Mouse (Mus musculus): ENCODE results near the gene Klf13.

The Klf13 gene

GRCm38 (mm10) chr7:63949176-63949575 lies 10.5 kb upstream of the Klf13 start:
- DNase-seq (ENCODE audit: low read depth): no peak

DNA sequence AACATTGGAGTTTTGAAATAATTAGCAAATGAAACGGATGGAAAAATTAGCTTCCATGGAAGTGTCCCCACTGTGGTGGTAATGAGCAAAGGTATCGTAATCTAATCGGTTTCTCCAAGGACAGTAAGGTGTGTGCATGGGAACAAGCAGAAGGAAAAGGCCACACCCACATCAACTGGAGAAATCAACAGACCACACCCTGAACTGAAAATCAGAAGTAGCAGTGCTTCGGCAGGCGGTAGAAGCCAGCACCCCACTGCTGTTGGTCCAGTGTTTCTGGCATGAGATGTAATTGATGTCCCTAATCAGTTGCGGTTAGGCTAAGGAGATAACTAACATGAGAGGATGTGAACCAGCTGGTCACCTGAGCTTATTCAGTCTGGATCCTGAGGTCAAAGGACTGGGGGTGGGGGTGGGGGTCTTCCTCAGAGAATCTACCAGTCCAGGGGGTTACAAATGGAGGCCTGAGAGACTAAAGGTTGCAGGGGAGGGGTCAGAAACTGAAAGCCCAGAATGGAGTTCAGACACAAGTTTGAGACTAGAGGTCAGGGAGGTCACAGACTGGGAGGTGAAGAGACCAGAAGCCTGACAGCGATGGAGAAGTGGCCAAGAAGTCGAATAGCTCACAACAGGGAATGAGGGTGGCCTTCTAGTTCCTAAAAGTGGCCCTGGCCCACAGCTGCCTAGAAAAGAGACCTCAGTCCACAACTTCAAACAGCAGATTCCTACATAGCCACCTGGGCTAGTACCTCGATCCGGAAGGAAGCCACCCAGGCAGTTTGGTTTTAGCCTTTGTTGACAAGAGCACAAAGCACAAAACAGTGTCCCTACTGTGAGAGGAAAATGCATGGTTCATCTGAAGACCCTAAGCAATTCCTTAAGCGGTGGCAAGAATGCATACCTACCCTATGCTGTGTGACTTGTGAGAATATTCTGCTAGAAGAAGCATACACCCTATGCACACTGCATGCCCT lies 9.1 kb upstream of the Klf13 start:
- DNase-seq (ENCODE audit: low read depth): no peak

DNA sequence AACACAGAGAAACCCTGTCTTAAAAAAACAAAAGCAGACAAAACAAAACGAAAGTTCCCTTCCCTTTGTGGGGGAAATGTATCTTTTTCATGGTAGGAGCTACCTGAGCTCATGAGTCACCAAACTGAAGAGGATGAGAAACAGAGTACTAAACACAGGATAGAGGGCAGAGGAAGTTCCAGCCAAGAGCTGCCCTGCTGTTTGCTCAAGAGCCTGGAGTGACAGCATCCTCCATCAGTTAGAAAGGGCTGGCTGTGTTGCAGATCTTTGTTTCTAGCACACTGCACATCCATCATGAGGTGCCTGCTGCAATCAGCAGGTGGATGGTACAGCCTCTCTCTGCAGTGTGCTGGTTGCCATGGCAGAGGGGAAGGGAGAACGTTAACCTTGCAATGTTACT lies 5.2 kb upstream of the Klf13 start:
- peak; percentile 71 for DNase-seq (ENCODE audit: low read depth)

DNA sequence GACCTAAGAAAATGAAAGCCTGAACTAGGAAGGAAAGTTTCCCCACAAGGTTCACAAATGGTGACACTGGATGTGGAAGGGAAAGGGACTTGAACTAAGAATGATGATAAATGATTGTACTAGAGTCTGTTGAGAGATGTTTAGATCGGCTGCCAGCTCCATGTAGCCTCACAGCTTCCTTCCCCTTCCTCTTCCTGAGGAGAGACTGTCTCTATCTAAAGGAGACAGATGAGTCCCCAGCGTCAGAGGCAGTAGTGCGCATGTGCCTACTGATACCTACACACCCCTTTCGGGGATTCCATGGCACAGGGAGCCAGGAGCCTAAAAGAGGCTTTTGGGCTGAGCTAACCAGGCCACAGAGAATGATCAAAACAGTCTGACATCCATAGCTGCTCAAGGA lies 2.8 kb upstream of the Klf13 start:
- DNase-seq (ENCODE audit: low read depth): peak; percentile 41

- DNase-seq (ENCODE audit: low read depth): peak; percentile 36
Measured at GRCm38 (mm10) chr7:63941050-63941449, 2.3 kb upstream of the Klf13 start.

GRCm38 (mm10) chr7:63940321-63940720 lies 1.6 kb upstream of the Klf13 start:
- peak; percentile 36 for DNase-seq (ENCODE audit: low read depth)

DNA sequence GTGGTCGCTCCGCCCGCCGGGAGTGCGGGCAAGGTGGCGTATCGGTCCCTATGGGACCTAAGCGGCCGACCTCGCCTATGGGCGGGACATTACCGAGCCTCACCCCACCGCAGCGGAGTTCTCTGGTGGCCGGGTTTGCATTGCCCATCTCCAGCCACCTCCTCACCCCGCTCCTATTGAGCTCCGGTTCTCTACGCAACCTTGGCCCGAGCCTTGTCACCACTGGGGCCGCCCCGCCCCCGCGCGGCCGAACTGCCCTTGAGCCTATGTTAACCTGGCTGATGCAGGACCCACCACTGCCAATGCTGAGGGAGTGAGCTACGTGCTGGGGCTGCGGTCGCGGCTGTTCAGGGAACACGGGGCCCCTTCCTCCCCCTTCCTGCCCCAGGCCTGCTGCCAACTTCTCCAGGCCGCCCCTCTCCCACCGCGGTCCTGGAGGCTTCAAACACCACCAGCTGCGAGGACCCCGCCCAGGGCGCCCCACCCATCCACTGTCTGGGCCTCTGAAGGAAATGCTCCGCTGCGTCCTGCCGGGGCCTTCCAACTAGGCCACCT lies 759 bp upstream of the Klf13 start:
- peak; percentile 89 for DNase-seq (ENCODE audit: low read depth)

DNA sequence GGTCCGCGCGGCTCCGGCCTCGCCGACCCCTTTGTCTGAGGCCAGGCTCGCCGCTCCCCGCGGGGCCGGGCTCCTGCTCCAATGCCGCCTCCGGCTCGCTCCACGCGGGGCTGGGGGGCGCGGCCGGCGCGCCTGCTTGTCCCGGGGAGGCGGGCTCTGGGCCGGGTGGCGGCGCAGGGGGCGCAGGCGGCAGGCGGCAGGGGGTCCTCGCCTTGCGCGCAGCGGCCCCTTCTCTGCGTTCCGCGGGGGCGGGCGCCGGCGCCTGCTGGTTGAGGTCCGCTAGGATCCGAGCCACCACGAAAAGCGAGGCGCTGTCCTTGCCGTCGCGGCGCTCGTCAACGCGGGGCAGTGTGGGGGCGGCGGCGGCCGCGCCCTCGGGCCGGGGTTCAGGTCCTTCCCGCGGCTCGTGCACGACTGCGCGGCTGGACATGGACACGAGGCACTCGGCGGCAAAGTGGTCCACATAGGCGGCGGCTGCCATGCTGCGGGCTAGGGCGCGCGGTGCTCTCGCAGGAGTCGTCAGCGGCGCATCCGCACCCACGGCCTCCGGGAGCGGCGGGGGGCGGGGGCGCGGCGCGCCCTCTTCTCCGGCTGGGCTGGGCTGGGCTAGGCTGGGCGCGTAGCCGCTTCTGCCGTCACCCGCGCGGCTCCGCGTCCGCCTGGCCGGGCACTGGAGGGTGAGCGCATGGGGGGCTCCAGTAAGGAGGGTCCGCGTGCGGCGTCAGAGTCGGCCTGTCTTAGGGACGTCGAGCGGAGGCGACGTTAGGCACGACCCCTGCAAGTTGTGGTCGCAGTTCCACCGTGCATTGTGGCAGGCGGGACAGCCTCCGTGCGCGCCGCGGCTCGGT lies 425 bp downstream of the Klf13 start:
- DNase-seq (ENCODE audit: low read depth): no peak

- DNase-seq (ENCODE audit: low read depth): peak; percentile 94
Measured at GRCm38 (mm10) chr7:63937236-63938065, 1.3 kb downstream of the Klf13 start.

GRCm38 (mm10) chr7:63936986-63937235 lies 1.8 kb downstream of the Klf13 start:
- no peak for DNase-seq (ENCODE audit: low read depth)

- DNase-seq (ENCODE audit: low read depth): peak; percentile 79
Measured at GRCm38 (mm10) chr7:63936188-63936985, 2.3 kb downstream of the Klf13 start.

- DNase-seq (ENCODE audit: low read depth): no peak
Measured at GRCm38 (mm10) chr7:63935809-63936187, 2.9 kb downstream of the Klf13 start.

DNA sequence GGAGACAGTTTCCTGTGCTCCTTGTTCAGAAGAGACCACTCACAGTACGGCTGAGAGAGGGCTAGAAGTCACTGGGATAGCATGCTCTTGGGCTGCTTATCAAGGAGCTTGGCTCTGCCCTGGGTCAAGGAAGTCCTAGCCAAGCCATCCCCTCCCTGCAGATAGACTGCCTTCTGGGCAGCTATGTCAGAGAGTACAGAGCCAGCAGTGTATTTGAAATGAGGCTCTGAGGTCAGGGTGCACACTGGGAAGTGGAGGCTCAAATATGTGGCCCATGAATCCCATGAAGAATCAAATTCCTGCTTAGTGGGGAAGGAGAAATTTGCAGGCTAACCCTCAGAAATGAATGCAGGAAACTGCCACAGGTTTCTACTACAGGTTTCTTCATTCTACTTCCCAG lies 4.2 kb downstream of the Klf13 start:
- DNase-seq (ENCODE audit: low read depth): peak; percentile 45

GRCm38 (mm10) chr7:63933905-63934304 lies 4.8 kb downstream of the Klf13 start:
- DNase-seq (ENCODE audit: low read depth): peak; percentile 42

DNA sequence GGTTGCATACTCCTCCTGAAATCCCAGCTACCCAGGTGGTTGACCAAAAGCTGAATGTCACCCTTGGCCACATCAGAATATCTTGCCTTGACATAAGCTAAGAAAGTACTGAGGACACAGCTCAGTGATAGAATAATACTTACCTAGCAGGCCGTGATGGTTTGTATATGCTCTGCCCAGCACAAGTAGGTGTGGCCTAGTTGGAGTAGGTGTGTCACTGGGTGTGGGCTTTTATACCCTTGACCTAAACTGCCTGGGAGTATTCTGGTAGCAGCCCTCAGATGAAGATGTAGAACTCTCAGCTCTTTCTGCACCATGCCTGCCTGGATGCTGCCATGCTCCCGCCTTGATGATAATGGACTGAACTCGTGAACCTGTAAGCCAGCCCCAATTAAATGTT lies 6.3 kb downstream of the Klf13 start:
- DNase-seq (ENCODE audit: low read depth): peak; percentile 38

GRCm38 (mm10) chr7:63930766-63931165 lies 7.9 kb downstream of the Klf13 start:
- no peak for DNase-seq (ENCODE audit: low read depth)

DNA sequence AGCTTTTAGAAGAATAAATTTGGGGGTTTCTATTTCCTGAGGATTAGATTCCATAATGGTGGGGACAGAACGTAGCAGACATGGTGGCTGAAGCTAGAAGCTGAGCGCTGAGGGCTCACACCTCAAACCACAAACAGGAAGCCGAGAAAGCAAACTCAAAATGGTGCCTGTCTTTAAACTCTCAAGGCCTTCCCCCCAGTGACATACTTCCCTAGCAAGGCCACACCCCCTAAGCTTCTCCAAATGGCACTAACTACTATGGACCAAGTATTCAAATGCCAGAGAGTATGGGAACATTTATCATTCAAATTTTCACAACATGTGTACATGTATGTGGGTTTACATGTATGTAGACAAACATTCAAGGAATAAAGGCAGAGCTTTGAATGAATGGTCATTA lies 8.6 kb downstream of the Klf13 start:
- peak; percentile 83 for DNase-seq (ENCODE audit: low read depth)

DNA sequence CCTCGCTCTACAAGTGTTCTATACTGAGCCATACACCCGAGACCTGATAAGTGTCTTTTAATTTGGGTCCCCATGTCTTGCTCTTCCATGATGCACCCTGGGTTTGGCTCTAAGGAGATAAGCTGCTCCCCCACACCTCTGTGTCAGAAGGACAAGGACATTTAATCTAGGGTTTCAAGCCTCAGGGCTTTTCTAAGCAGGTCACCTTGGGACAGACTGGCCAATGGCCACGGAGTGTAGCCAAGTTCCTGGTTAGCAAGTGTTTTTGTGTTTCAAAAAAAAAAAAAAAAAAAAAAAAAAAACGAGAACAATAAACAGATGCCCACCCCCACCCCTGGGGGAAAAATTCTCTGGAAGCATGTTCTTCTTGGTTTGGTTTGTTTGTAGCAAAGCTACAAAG lies 9.6 kb downstream of the Klf13 start:
- DNase-seq (ENCODE audit: low read depth): no peak

DNA sequence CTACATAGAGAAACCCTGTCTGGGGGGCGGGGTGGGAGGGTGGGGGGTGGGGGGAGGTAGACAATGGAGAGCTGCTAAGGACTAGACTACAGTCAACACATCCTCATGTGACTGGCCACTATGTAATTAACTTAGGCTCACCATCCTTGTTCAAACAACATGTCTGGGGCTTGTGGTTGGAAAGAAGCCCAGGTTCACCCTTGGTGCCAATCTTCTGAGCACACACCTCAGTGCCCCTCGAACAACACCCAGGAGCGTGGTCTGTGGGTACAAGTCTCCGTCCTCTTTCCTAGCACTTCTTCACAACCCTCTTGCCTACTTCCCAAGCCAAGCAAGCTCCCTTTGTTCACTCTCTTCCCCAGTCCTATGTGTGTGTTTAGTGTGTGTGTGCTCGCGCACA lies 11.6 kb downstream of the Klf13 start:
- no peak for DNase-seq (ENCODE audit: low read depth)

- no peak for DNase-seq (ENCODE audit: low read depth)
Measured at GRCm38 (mm10) chr7:63926492-63926891, 12.2 kb downstream of the Klf13 start.
